Mouse (Mus musculus) testis, adult 2 months (tissue): ENCODE measurements around the gene Bst2.
"Not testable (repeated sequence)": the region's sequence is repeated elsewhere in the genome, so short reads cannot be mapped to it uniquely, and the experiment has no call there.

Experiments used
- CTCF ChIP-seq: fragments of 200-500 bp; IDR thresholded peaks from 2 replicates; pipeline ENCODE4 v1.5.1; 2012; ENCODE audit warnings: low read depth, mild to moderate bottlenecking, inconsistent platforms, low read length, moderate library complexity; ENCODE audit not compliant: control insufficient read depth, insufficient read depth, insufficient replicate concordance
- POLR2A ChIP-seq: fragments of 200-500 bp; IDR thresholded peaks from 2 replicates; pipeline ENCODE4 v1.6.1; 2012; ENCODE audit warnings: low read depth, mild to moderate bottlenecking, inconsistent platforms, low read length, moderate library complexity; ENCODE audit not compliant: control insufficient read depth

GRCm38 (mm10) chr8:71530735-71531467, 6.4 kb downstream of the Bst2 start:
- TF ChIP-seq CTCF, POLR2A: not testable (repeated sequence)
